Mouse (Mus musculus): ENCODE measurements around the gene Sec13.

DNA sequence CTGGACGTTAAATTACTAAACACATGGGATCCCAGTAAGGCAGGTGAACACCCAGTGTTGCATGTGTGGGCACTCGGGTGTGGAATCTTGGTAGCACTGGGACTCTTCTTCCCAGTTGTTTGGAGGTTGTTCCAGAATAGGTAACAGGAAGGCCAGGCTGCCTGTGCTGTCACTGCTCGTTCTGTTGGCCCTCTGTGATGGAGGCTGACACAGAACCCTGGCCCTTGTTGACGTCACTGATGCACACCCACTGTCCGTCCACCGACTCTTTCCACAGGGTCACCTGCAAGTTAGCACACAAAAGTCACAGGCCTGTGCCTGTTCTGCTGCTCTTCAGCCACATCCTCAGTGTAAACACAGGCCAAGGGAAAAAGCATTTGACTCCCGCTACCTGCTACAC is 12.4 kb downstream of the Sec13 start:
- TF ChIP-seq USF1 (IDR thresholded peaks at IDR 0.05; ENCODE audit: low read depth) (no peak), MYOD1 (IDR thresholded peaks at IDR 0.05; ENCODE audit: control insufficient read depth, insufficient read length, low read depth) (no peak), CTCF (IDR thresholded peaks at IDR 0.05; ENCODE audit: control insufficient read depth, insufficient read depth, insufficient read length) (no peak), MAX (IDR thresholded peaks at IDR 0.05) (no peak), MYOG (IDR thresholded peaks at IDR 0.05; ENCODE audit: control insufficient read depth, extremely low read depth, insufficient read length) (no peak), CEBPB (IDR thresholded peaks at IDR 0.05; ENCODE audit: low read depth) (no peak), FOSL1 (IDR thresholded peaks at IDR 0.05; ENCODE audit: insufficient read depth, low read length, poor library complexity, severe bottlenecking) (no peak)
